Mouse (Mus musculus) small intestine, adult 2 months (tissue): ENCODE measurements around the gene BC029722.

Source experiments
- CTCF ChIP-seq: fragments of 200-500 bp; IDR thresholded peaks from 2 replicates; pipeline ENCODE4 v1.5.1; 2012; ENCODE audit warnings: low read depth, mild to moderate bottlenecking, control low read depth, inconsistent platforms, low read length, moderate library complexity, mixed read lengths; ENCODE audit not compliant: insufficient replicate concordance, insufficient read length; ENCODE audit errors: extremely low read depth
- POLR2A ChIP-seq: fragments of 200-500 bp; IDR thresholded peaks from 2 replicates; pipeline ENCODE4 v1.6.1; 2012; ENCODE audit warnings: low read depth, mild to moderate bottlenecking, control low read depth, inconsistent platforms, low read length, moderate library complexity

DNA sequence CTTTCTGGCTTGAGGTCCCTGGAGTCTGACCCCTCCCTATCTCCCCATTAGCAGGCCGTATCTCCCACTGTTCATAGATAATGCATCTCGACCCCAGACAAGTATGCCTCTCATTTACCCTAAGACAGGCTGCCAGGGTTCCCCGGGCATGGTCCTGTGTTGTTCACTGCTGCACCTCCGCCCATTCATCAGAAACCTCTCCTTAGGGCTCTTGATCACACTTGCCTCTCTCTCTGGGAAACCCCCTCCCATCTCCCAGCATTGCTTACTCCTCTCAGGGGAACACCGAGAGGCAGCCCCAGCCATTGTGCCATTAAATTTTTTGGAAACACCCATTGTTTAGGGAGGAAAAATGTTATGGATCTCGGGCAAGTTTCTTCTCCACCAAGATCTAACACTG, 41.2 kb downstream of the BC029722 start:
- TF ChIP-seq CTCF (no peak), POLR2A (no peak)
